Mouse (Mus musculus) embryonic fibroblast, embryonic 13.5 days (primary cell): ENCODE results near the gene Arhgap8. TPM values are rescaled to one million over a fixed set of nuclear protein-coding genes. Genes with fewer than 3 reads are reported as not detected.
"Not testable (repeated sequence)": the region's sequence is repeated elsewhere in the genome, so short reads cannot be mapped to it uniquely, and the experiment has no call there.

Experiments used
- H3K27ac ChIP-seq: 2 replicates; pipeline ENCODE4 v1.5.1; 2012; ENCODE audit warnings: low read length, control low read depth, inconsistent platforms; ENCODE audit not compliant: insufficient read depth
- H3K4me1 ChIP-seq: 2 replicates; pipeline ENCODE4 v1.6.1; 2011; ENCODE audit warnings: low read length; ENCODE audit not compliant: control insufficient read depth, insufficient read depth
- H3K4me3 ChIP-seq: 2 replicates; pipeline ENCODE4 v1.5.1; 2011; ENCODE audit warnings: mild to moderate bottlenecking, control low read depth, low read length; ENCODE audit not compliant: insufficient read depth
- CTCF ChIP-seq: IDR thresholded peaks from 2 replicates; pipeline ENCODE4 v1.5.1; 2011; ENCODE audit warnings: mild to moderate bottlenecking, control low read depth, low read length, moderate library complexity, borderline replicate concordance; ENCODE audit not compliant: insufficient read depth
- POLR2A ChIP-seq: IDR thresholded peaks from 2 replicates; pipeline ENCODE4 v1.6.1; 2011; ENCODE audit warnings: low read depth, mild to moderate bottlenecking, control low read depth, low read length, moderate library complexity
- polyA plus RNA-seq: library from polyadenylated mRNA; stranded (reverse); fragments of >200 nt; gene quantifications from 2 replicates; pipeline ENCODE4 v1.2.4, GENCODE M21; 2011; ENCODE audit warnings: low read depth; ENCODE audit not compliant: missing spikeins, insufficient read length

Gene Arhgap8
- polyA plus RNA-seq, 1 experiment: 3.0 TPM

- H3K27ac ChIP-seq: peak overlapping the region; percentile 85
- TF ChIP-seq CTCF (no peak), POLR2A (peak; percentile 51; the same call in 1 of the 2 replicates)
- no peak overlapping the region for H3K4me3 ChIP-seq
- peaks cover 15% of the 10 kb centered on the region for H3K4me1 ChIP-seq
Observed at GRCm38 (mm10) chr15:84714730-84715129, 5.1 kb upstream of the Arhgap8 start.

GRCm38 (mm10) chr15:84715132-84715531 is 4.7 kb upstream of the Arhgap8 start:
- TF ChIP-seq POLR2A (no peak), CTCF (no peak)
- H3K4me1 ChIP-seq: peaks cover 15% of the 10 kb centered on the region
- H3K4me3 ChIP-seq: no peak overlapping the region
- H3K27ac ChIP-seq: peak overlapping the region; percentile 85

GRCm38 (mm10) chr15:84717570-84718270 is 2.1 kb upstream of the Arhgap8 start:
- not testable (repeated sequence) for H3K4me3 ChIP-seq, H3K27ac ChIP-seq
- peaks cover 12% of the 10 kb centered on the region for H3K4me1 ChIP-seq

GRCm38 (mm10) chr15:84718785-84719184 is 1.1 kb upstream of the Arhgap8 start:
- Histone ChIP-seq H3K27ac (no peak overlapping the region), H3K4me1 (peaks cover 5% of the 10 kb centered on the region), H3K4me3 (no peak overlapping the region)
- TF ChIP-seq CTCF (no peak), POLR2A (no peak)

- peak overlapping the region; percentile 6; the same call in 1 of the 2 replicates for H3K4me3 ChIP-seq
- TF ChIP-seq POLR2A: no peak
- TF ChIP-seq CTCF: no peak
- H3K27ac ChIP-seq: no peak overlapping the region
- no peaks in the 10 kb centered on the region for H3K4me1 ChIP-seq
Observed at GRCm38 (mm10) chr15:84720291-84721204, 696 bp downstream of the Arhgap8 start.

- H3K4me3 ChIP-seq, H3K27ac ChIP-seq, H3K4me1 ChIP-seq: not testable (repeated sequence)
Observed at GRCm38 (mm10) chr15:84723656-84724055, 3.8 kb downstream of the Arhgap8 start.

GRCm38 (mm10) chr15:84724199-84724598 is 4.3 kb downstream of the Arhgap8 start:
- H3K27ac ChIP-seq: no peak overlapping the region
- no peak overlapping the region for H3K4me3 ChIP-seq
- no peak for TF ChIP-seq POLR2A
- TF ChIP-seq CTCF: no peak
- H3K4me1 ChIP-seq: no peaks in the 10 kb centered on the region

- Histone ChIP-seq H3K27ac (no peak overlapping the region), H3K4me1 (no peaks in the 10 kb centered on the region), H3K4me3 (no peak overlapping the region)
- TF ChIP-seq POLR2A (no peak), CTCF (no peak)
Observed at GRCm38 (mm10) chr15:84729685-84730084, 9.8 kb downstream of the Arhgap8 start.

- no peaks in the 10 kb centered on the region for H3K4me1 ChIP-seq
- no peak overlapping the region for H3K27ac ChIP-seq
- TF ChIP-seq POLR2A (no peak), CTCF (no peak)
- H3K4me3 ChIP-seq: no peak overlapping the region
Observed at GRCm38 (mm10) chr15:84730893-84731292, 11.0 kb downstream of the Arhgap8 start.

GRCm38 (mm10) chr15:84731676-84732424 is 12.0 kb downstream of the Arhgap8 start:
- no peaks in the 10 kb centered on the region for H3K4me1 ChIP-seq
- TF ChIP-seq POLR2A (no peak), CTCF (no peak)
- no peak overlapping the region for H3K27ac ChIP-seq

More at GRCm38 (mm10) chr15:84731676-84732424, 12.0 kb downstream of the Arhgap8 start:
- H3K4me3 ChIP-seq: no peak overlapping the region
